Mouse (Mus musculus): Measurements from ENCODE around the gene Pbx2. TPM values are rescaled to one million over a fixed set of nuclear protein-coding genes. Genes with fewer than 3 reads are reported as not detected.
A peak's percentile ranks its signal among the peaks of the same experiment; 100 is the strongest.

The Pbx2 gene
- polyA plus RNA-seq, 1 experiment from 2014 or later: 17.5 TPM

DNA sequence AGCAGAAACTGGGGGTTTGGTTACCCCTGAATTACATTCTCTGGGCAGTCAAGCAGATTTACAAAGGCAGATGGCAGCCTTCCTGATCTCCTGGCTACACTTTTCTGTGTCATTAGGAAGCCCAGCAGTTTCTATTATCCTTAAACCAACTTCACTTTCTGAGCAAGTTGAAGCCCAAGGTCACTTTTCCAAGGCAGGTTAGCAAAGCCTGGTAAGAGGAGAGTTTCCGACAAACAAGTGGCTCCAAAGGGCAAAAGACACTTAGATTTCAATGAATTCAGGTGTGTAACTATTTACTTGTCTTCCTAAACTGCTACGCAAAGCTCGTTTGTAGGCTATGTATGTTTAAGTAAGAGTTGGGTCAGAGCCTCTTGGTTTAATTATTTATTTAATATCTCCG, 52.3 kb downstream of the Pbx2 start:
- no peaks in the 10 kb centered on the region for H3K9me3 ChIP-seq (replicated peaks)
- H3K27me3 ChIP-seq (ENCODE audit: low read depth, poor library complexity, severe bottlenecking): no peaks in the 10 kb centered on the region
- peaks cover 14% of the 10 kb centered on the region for H3K36me3 ChIP-seq
- peaks cover 43% of the 10 kb centered on the region for H3K4me1 ChIP-seq
- H3K4me3 ChIP-seq: no peak overlapping the region
- WGBS: 95% methylated on average over 4 of the region's 4 CpGs
- DNase-seq (ENCODE audit: low spot score): no peak
- no peak overlapping the region for H3K27ac ChIP-seq (replicated peaks)

GRCm38 (mm10) chr17:34643944-34644343, 52.9 kb downstream of the Pbx2 start:
- WGBS: 82% methylated on average over 10 of the region's 10 CpGs
- H3K4me1 ChIP-seq: peaks cover 49% of the 10 kb centered on the region

DNA sequence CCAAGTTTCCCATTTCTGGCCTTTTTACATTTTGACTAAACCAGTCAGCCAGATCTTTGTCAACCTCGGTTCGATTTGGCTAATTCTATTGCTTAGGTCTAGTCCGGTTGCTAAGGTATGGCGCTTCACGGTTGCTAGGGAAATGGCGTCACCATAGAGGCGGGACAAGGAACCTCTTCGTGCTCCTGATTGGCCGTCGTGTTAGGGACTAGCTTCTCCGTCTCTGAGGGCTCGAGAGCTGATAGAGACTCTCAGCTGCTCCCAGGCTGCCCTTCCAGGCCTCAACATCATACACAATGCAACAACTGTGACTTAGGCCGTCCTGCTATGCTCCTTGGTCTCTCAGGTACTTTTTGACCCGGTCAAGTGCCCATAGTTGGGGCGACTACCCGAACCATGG, 53.5 kb downstream of the Pbx2 start, which contains the start of gene Fkbpl:
Fkbpl (plus strand) TSS at position 157 of the 400 bp plus-strand sequence.
- DNase-seq (ENCODE audit: low spot score): peak; percentile 92
- WGBS: under 1% methylated on average over 16 of the region's 16 CpGs
- Histone ChIP-seq H3K4me3 (peak within 1 kb of the TSS; percentile 82), H3K27ac (replicated peaks) (peak within 1 kb of the TSS; percentile 83), H3K27me3 (ENCODE audit: low read depth, poor library complexity, severe bottlenecking) (no peaks in the 10 kb centered on the region), H3K36me3 (peaks cover 26% of the 10 kb centered on the region), H3K9me3 (replicated peaks) (no peaks in the 10 kb centered on the region), H3K4me1 (peaks cover 49% of the 10 kb centered on the region)

More at GRCm38 (mm10) chr17:34643944-34644343, 52.9 kb downstream of the Pbx2 start:
- no peaks in the 10 kb centered on the region for H3K9me3 ChIP-seq (replicated peaks)
- H3K4me3 ChIP-seq: no peak overlapping the region
- H3K27me3 ChIP-seq (ENCODE audit: low read depth, poor library complexity, severe bottlenecking): no peaks in the 10 kb centered on the region
- H3K27ac ChIP-seq (replicated peaks): peak overlapping the region; percentile 83
- H3K36me3 ChIP-seq: peaks cover 19% of the 10 kb centered on the region
- DNase-seq (ENCODE audit: low spot score): no peak

DNA sequence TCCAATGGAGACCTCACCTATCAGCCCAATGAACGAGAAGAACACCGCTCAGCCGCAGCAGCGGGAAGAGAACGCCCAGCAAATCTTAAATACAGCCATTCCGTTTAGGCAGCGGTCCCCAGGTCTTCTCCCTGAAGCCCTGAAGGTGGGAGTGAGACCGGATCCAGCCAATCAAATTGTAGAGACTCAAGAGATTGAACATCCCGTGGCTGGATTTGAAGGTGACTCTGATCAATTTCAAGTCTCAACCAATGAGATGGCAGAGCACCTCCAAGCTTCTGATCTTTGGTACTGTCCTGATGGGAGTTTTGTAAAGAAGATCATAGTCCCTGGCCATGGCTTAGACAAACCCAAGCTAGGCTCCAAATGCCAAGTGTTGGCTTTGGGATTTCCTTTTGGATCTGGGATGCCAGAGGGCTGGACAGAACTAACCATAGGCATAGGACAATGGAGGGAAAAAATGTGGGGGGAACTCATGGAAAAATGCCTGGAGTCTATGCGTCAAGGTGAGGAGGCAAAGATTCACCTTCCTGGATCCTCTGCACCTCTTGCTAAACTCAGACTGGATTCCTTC, 54.3 kb downstream of the Pbx2 start:
- H3K36me3 ChIP-seq: peaks cover 33% of the 10 kb centered on the region
- H3K9me3 ChIP-seq (replicated peaks): no peaks in the 10 kb centered on the region
- no peaks in the 10 kb centered on the region for H3K27me3 ChIP-seq (ENCODE audit: low read depth, poor library complexity, severe bottlenecking)
- peaks cover 49% of the 10 kb centered on the region for H3K4me1 ChIP-seq
- H3K27ac ChIP-seq (replicated peaks): peak overlapping the region; percentile 83; the same call in 1 of the 2 replicates
- no peak for DNase-seq (ENCODE audit: low spot score)
- H3K4me3 ChIP-seq: peak overlapping the region; percentile 82
- 44% methylated on average over 10 of the region's 10 CpGs for WGBS

DNA sequence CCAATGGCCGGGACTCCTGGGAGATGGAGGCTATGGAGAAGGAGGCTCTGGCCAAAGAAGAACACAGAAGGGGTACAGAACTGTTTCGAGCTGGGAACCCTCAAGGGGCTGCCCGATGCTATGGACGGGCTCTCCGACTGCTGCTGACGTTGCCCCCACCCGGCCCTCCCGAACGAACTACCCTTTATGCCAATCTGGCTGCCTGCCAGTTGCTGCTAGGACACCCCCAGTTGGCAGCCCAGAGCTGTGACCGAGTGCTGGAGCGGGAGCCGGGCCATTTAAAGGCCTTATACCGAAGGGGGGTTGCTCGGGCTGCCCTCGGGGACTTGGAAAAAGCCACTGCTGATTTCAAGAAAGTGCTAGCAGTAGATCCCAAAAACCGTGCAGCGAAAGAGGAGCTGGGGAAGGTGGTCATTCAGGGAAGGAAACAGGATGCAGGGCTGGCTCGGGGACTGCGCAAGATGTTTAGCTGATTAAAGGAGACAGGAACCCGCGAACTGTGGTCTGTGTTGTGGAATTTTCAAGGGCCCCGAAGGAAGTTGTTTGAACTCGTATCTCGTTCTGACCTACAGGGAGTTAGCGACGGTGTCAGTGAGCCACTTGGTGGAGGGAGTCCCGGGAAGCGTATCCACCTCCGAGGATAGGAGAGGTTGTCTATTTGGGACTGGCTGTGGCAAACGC, 54.9 kb downstream of the Pbx2 start:
- peak overlapping the region; percentile 82 for H3K4me3 ChIP-seq
- no peak overlapping the region; the same call in 1 of the 2 replicates for H3K27ac ChIP-seq (replicated peaks)
- no peaks in the 10 kb centered on the region for H3K9me3 ChIP-seq (replicated peaks)

More for the DNA sequence above, 54.9 kb downstream of the Pbx2 start:
- no peak for DNase-seq (ENCODE audit: low spot score)
- WGBS: 93% methylated on average over 30 of the region's 30 CpGs
- H3K36me3 ChIP-seq: peaks cover 40% of the 10 kb centered on the region
- no peaks in the 10 kb centered on the region for H3K27me3 ChIP-seq (ENCODE audit: low read depth, poor library complexity, severe bottlenecking)
- H3K4me1 ChIP-seq: peaks cover 44% of the 10 kb centered on the region

Other genes with a start within 250 kb of the Pbx2 start
- 0.04 TPM in 1 of 2 replicates, not detected in the other for gene Btnl2, start 236.4 kb upstream of the Pbx2 start, polyA plus RNA-seq (2016; fragmentation: Nextera tagmentation; extraction: Ambion mirVana)
- gene Btnl1, start 214.1 kb upstream of the Pbx2 start, polyA plus RNA-seq (2016; fragmentation: Nextera tagmentation; extraction: Ambion mirVana): not detected in 2 replicates
- gene BC051142, start 192.4 kb upstream of the Pbx2 start, polyA plus RNA-seq (2016; fragmentation: Nextera tagmentation; extraction: Ambion mirVana): 1.8 and 3.1 TPM in 2 replicates
- gene Btnl4, start 113.9 kb upstream of the Pbx2 start, polyA plus RNA-seq (2016; fragmentation: Nextera tagmentation; extraction: Ambion mirVana): not detected in 2 replicates
- not detected in 2 replicates for gene Btnl6, start 73.9 kb upstream of the Pbx2 start, polyA plus RNA-seq (2016; fragmentation: Nextera tagmentation; extraction: Ambion mirVana)
- 8.7 and 10.0 TPM in 2 replicates for gene Notch4, start 27.0 kb upstream of the Pbx2 start, polyA plus RNA-seq (2016; fragmentation: Nextera tagmentation; extraction: Ambion mirVana)
- gene Gpsm3, start 1.5 kb upstream of the Pbx2 start, polyA plus RNA-seq (2016; fragmentation: Nextera tagmentation; extraction: Ambion mirVana): 5.3 and 6.6 TPM in 2 replicates
- 3.1 and 3.2 TPM in 2 replicates for gene Ager, start 6.6 kb downstream of the Pbx2 start, polyA plus RNA-seq (2016; fragmentation: Nextera tagmentation; extraction: Ambion mirVana)
- 202 and 233 TPM in 2 replicates for gene Rnf5, start 12.4 kb downstream of the Pbx2 start, polyA plus RNA-seq (2016; fragmentation: Nextera tagmentation; extraction: Ambion mirVana)
- 66.0 and 70.1 TPM in 2 replicates for gene Agpat1, start 13.0 kb downstream of the Pbx2 start, polyA plus RNA-seq (2016; fragmentation: Nextera tagmentation; extraction: Ambion mirVana)
- 4.3 TPM in 2 replicates for gene Egfl8, start 24.7 kb downstream of the Pbx2 start, polyA plus RNA-seq (2016; fragmentation: Nextera tagmentation; extraction: Ambion mirVana)
- gene Ppt2, start 37.2 kb downstream of the Pbx2 start, polyA plus RNA-seq (2016; fragmentation: Nextera tagmentation; extraction: Ambion mirVana): 22.5 and 23.6 TPM in 2 replicates
- gene Prrt1, start 38.3 kb downstream of the Pbx2 start, polyA plus RNA-seq (2016; fragmentation: Nextera tagmentation; extraction: Ambion mirVana): 0.54 and 1.2 TPM in 2 replicates
- gene Fkbpl, start 53.5 kb downstream of the Pbx2 start, polyA plus RNA-seq (2016; fragmentation: Nextera tagmentation; extraction: Ambion mirVana): 16.8 and 18.9 TPM in 2 replicates
- 111 and 123 TPM in 2 replicates for gene Atf6b, start 55.9 kb downstream of the Pbx2 start, polyA plus RNA-seq (2016; fragmentation: Nextera tagmentation; extraction: Ambion mirVana)
- not detected in 2 replicates for gene Tnxb, start 79.3 kb downstream of the Pbx2 start, polyA plus RNA-seq (2016; fragmentation: Nextera tagmentation; extraction: Ambion mirVana)
- gene C4b, start 152.6 kb downstream of the Pbx2 start, polyA plus RNA-seq (2016; fragmentation: Nextera tagmentation; extraction: Ambion mirVana): not detected in 2 replicates
- not detected in 2 replicates for gene Cyp21a1, start 213.3 kb downstream of the Pbx2 start, polyA plus RNA-seq (2016; fragmentation: Nextera tagmentation; extraction: Ambion mirVana)
- gene Stk19, start 245.7 kb downstream of the Pbx2 start, polyA plus RNA-seq (2016; fragmentation: Nextera tagmentation; extraction: Ambion mirVana): 30.2 and 30.6 TPM in 2 replicates
- gene Dxo, start 245.8 kb downstream of the Pbx2 start, polyA plus RNA-seq (2016; fragmentation: Nextera tagmentation; extraction: Ambion mirVana): 81.2 and 88.1 TPM in 2 replicates

All from midbrain, embryonic 10.5 days (tissue).